ENCODE assay signal across 27 mouse cellular contexts in the genomic region with DNA sequence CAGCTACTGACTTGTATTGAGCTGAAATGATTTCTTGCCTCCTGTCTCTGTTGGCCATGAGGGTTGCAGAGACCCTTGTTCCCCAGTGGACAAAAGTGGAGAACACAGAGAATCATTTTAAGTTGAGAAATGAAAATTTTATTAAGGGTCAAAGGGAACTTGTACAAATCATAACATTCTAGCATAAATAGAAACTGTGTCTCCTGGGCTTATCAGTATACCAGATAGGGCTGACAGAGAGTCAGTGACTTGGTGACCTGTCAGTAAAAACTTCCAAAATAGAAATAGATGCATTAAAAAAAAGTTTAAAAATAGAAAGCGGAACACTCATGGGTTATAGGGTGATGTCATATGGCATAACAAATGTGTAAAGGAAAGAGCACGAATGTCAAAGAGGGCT.
A peak's percentile ranks its signal among the peaks of the same experiment; 100 is the strongest.
DNase-seq lines count a peak whose midpoint lies in the region; ATAC-seq and TF ChIP-seq lines count a peak whose summit lies in the region.
"Had no signal": no experiment of that assay in that cellular context is flagged by ENCODE, and none has a peak within 500 bp of the region (broad histone marks: within the 10 kb centered on the region; RNA-seq: fewer than 3 reads in every experiment).

No protein-coding gene starts in this region.

- no peak overlapping the region for H3K9ac ChIP-seq in kidney, embryonic 16.5 days (replicated peaks; ENCODE audit: low read length)
- no peak overlapping the region for H3K9ac ChIP-seq in liver, adult 2 months (ENCODE audit: low read depth, low read length)
- no peak overlapping the region for H3K9ac ChIP-seq in liver, postnatal 0 days (replicated peaks)
- H3K9ac ChIP-seq: embryonic facial prominence, embryonic 13.5 days; forebrain, embryonic 13.5 days; heart, embryonic 15.5 days; hindbrain, embryonic 13.5 days had no signal

- no peak overlapping the region for H3K4me3 ChIP-seq in kidney, adult 2 months (ENCODE audit: insufficient read depth, low read depth, low read length)
- no peak overlapping the region for H3K4me3 ChIP-seq in kidney, embryonic 16.5 days (ENCODE audit: low read length)
- no peak overlapping the region for H3K4me3 ChIP-seq in liver, adult 2 months (ENCODE audit: insufficient read depth, low read depth, low read length)
- no peak overlapping the region for H3K4me3 ChIP-seq in liver, postnatal 0 days (ENCODE audit: low read depth, low read length)
- H3K4me3 ChIP-seq in bone marrow macrophage, adult 2 months (ENCODE audit: insufficient read depth, low read length): no peak overlapping the region
- H3K4me3 ChIP-seq: embryonic facial prominence, embryonic 13.5 days; forebrain, embryonic 10.5 days; forebrain, embryonic 13.5 days; heart, adult 2 months; heart, embryonic 15.5 days; hindbrain, embryonic 10.5 days; hindbrain, embryonic 13.5 days had no signal

- 64% methylated on average over 2 of the region's 2 CpGs for WGBS in kidney, adult 2 months
- 64% methylated on average over 2 of the region's 2 CpGs for WGBS in kidney, embryonic 16.5 days
- WGBS in liver, adult 2 months: 82% methylated on average over 2 of the region's 2 CpGs
- 57% methylated on average over 2 of the region's 2 CpGs for WGBS in liver, postnatal 0 days (ENCODE audit: insufficient replicate concordance)

- no peak for TF ChIP-seq EP300 in liver, postnatal 0 days (IDR thresholded peaks at IDR 0.05; ENCODE audit: low read depth)

- H3K27me3 ChIP-seq in kidney, adult 2 months (replicated peaks; ENCODE audit: control insufficient read depth, insufficient read depth, low read length): no peaks in the 10 kb centered on the region
- no peaks in the 10 kb centered on the region for H3K27me3 ChIP-seq in kidney, embryonic 16.5 days (ENCODE audit: insufficient read depth, low read length)
- H3K27me3 ChIP-seq in liver, adult 2 months (ENCODE audit: control insufficient read depth, insufficient read depth, low read length): no peaks in the 10 kb centered on the region
- no peaks in the 10 kb centered on the region for H3K27me3 ChIP-seq in liver, postnatal 0 days (ENCODE audit: insufficient read depth, low read length)
- H3K27me3 ChIP-seq: embryonic facial prominence, embryonic 13.5 days; forebrain, embryonic 13.5 days; heart, embryonic 15.5 days; hindbrain, embryonic 13.5 days; Patski had no signal

- no peak overlapping the region for H3K27ac ChIP-seq in kidney, adult 2 months (ENCODE audit: insufficient read depth, low read depth, low read length)
- H3K27ac ChIP-seq in kidney, embryonic 16.5 days (ENCODE audit: low read length): no peak overlapping the region
- H3K27ac ChIP-seq in liver, adult 2 months (replicated peaks; ENCODE audit: insufficient read depth, low read depth, low read length): no peak overlapping the region
- H3K27ac ChIP-seq in liver, postnatal 0 days (ENCODE audit: low read depth): no peak overlapping the region
- peak overlapping the region; percentile 62 for H3K27ac ChIP-seq in bone marrow macrophage, adult 2 months (ENCODE audit: insufficient read depth, low read depth, low read length)
- H3K27ac ChIP-seq: embryonic facial prominence, embryonic 13.5 days; forebrain, embryonic 10.5 days; forebrain, embryonic 13.5 days; heart, adult 2 months; heart, embryonic 15.5 days; hindbrain, embryonic 10.5 days; hindbrain, embryonic 13.5 days had no signal

- H3K4me1 ChIP-seq in kidney, adult 2 months (ENCODE audit: control insufficient read depth, insufficient read depth, low read length): no peaks in the 10 kb centered on the region
- 0 out of 2 replicates have a peak, but pooled peaks cover 3% of the 10 kb centered on the region for H3K4me1 ChIP-seq in kidney, embryonic 16.5 days (ENCODE audit: insufficient read depth, low read length)
- no peaks in the 10 kb centered on the region for H3K4me1 ChIP-seq in liver, adult 2 months (ENCODE audit: control insufficient read depth, insufficient read depth, low read length)
- H3K4me1 ChIP-seq in liver, postnatal 0 days (ENCODE audit: insufficient read depth): no peaks in the 10 kb centered on the region
- H3K4me1 ChIP-seq in bone marrow macrophage, adult 2 months (ENCODE audit: control insufficient read depth, insufficient read depth, low read length): peaks cover 34% of the 10 kb centered on the region
- H3K4me1 ChIP-seq: forebrain, embryonic 10.5 days; forebrain, embryonic 13.5 days; heart, embryonic 15.5 days; hindbrain, embryonic 10.5 days; hindbrain, embryonic 13.5 days had no signal

- peak; percentile 40 for DNase-seq in kidney, adult 2 months
- DNase-seq in liver, adult 2 months (ENCODE audit: extremely low read depth, low read depth, low spot score): peak; percentile 19
- no peak for DNase-seq in liver, postnatal 0 days
- no peak for DNase-seq in thymus, postnatal 14 days
- DNase-seq: adrenal gland, postnatal 10 days; adrenal gland, postnatal 36 days; cerebellum, adult 11 months; cerebellum, adult 2 months; cerebellum, adult 9-11 months; cerebellum, postnatal 25 days; gastrocnemius, postnatal 10 days; gastrocnemius, postnatal 36 days; heart, adult 2 months; heart, postnatal 10 days; heart, postnatal 36 days had no signal

- TF ChIP-seq CTCF in kidney, adult 2 months (conservative IDR thresholded peaks at IDR 0.05; ENCODE audit: insufficient read depth, insufficient read length, low read depth, low read length): no peak
- TF ChIP-seq CTCF in liver, adult 2 months (IDR thresholded peaks at IDR 0.05; ENCODE audit: low read depth, low read length): no peak
- TF ChIP-seq CTCF in liver, postnatal 0 days (IDR thresholded peaks at IDR 0.05; ENCODE audit: low read depth): no peak
- no peak for TF ChIP-seq CTCF in bone marrow macrophage, adult 2 months (IDR thresholded peaks at IDR 0.05; ENCODE audit: low read depth, low read length)

- H3K9me3 ChIP-seq in kidney, embryonic 16.5 days (ENCODE audit: low read length): no peaks in the 10 kb centered on the region
- no peaks in the 10 kb centered on the region for H3K9me3 ChIP-seq in liver, postnatal 0 days (ENCODE audit: low read length)
- H3K9me3 ChIP-seq: embryonic facial prominence, embryonic 13.5 days; forebrain, embryonic 10.5 days; forebrain, embryonic 13.5 days; heart, embryonic 15.5 days; hindbrain, embryonic 10.5 days; hindbrain, embryonic 13.5 days had no signal

- ATAC-seq in kidney, embryonic 16.5 days (ENCODE audit: low FRiP score, low TSS enrichment): no peak
- ATAC-seq in liver, postnatal 0 days: no peak
- ATAC-seq: forebrain, embryonic 13.5 days; forebrain, embryonic 16.5 days; hindbrain, embryonic 16.5 days; Patski had no signal

- no peaks in the 10 kb centered on the region for H3K79me2 ChIP-seq in liver, adult 2 months (ENCODE audit: control insufficient read depth, insufficient read depth, low read length)

- no peaks in the 10 kb centered on the region for H3K36me3 ChIP-seq in kidney, adult 2 months (ENCODE audit: control insufficient read depth, insufficient read depth, low read length)
- no peaks in the 10 kb centered on the region for H3K36me3 ChIP-seq in kidney, embryonic 16.5 days (ENCODE audit: insufficient read depth, low read length)
- no peaks in the 10 kb centered on the region for H3K36me3 ChIP-seq in liver, adult 2 months (ENCODE audit: control insufficient read depth, insufficient read depth, low read length)
- no peaks in the 10 kb centered on the region for H3K36me3 ChIP-seq in liver, postnatal 0 days (replicated peaks; ENCODE audit: insufficient read depth, low read length)
- H3K36me3 ChIP-seq: embryonic facial prominence, embryonic 13.5 days; forebrain, embryonic 10.5 days; heart, embryonic 15.5 days; hindbrain, embryonic 10.5 days; hindbrain, embryonic 13.5 days had no signal

- no peak for TF ChIP-seq POLR2A in kidney, adult 2 months (IDR thresholded peaks at IDR 0.05; ENCODE audit: low read depth, low read length)
- no peak for TF ChIP-seq POLR2A in liver, adult 2 months (IDR thresholded peaks at IDR 0.05; ENCODE audit: extremely low read depth, insufficient read depth, low read length)
- no peak for TF ChIP-seq POLR2A in bone marrow macrophage, adult 2 months (IDR thresholded peaks at IDR 0.05; ENCODE audit: borderline replicate concordance, low read depth, low read length)

- H3K4me2 ChIP-seq in kidney, embryonic 16.5 days (replicated peaks; ENCODE audit: low read depth, low read length): no peak overlapping the region
- no peak overlapping the region for H3K4me2 ChIP-seq in liver, postnatal 0 days (ENCODE audit: low read depth, low read length)
- H3K4me2 ChIP-seq: embryonic facial prominence, embryonic 13.5 days; forebrain, embryonic 13.5 days; heart, embryonic 11.5 days; heart, embryonic 15.5 days; hindbrain, embryonic 13.5 days had no signal

Comparison
In these comparisons a context has a peak if more than half of its experiments do, and no peak if none do; other contexts are left out.
1. DNase-seq: peak in kidney, adult 2 months (single experiment) and liver, adult 2 months (single experiment); none in liver, postnatal 0 days (single experiment) and thymus, postnatal 14 days (single experiment).